Mouse (Mus musculus): ENCODE results near the gene Amer2. TPM values are rescaled to one million over a fixed set of nuclear protein-coding genes. Genes with fewer than 3 reads are reported as not detected.

The Amer2 gene
- total and polyA plus RNA-seq, 2 experiments from 2014 or later = 28.7 to 42.2 TPM

GRCm38 (mm10) chr14:60386591-60387501 lies 13.8 kb downstream of the Amer2 start:
- 47% methylated on average over 6 of the region's 6 CpGs for WGBS
- ATAC-seq (no peak), DNase-seq (no peak)
- no peak overlapping the region for H3K9ac ChIP-seq
- peaks cover 24% of the 10 kb centered on the region for H3K36me3 ChIP-seq (ENCODE audit: insufficient read depth)
- no peak overlapping the region for H3K4me3 ChIP-seq (ENCODE audit: low read depth, low read length)
- peak overlapping the region; percentile 27 for H3K4me2 ChIP-seq (ENCODE audit: low read depth)
- no peaks in the 10 kb centered on the region for H3K27me3 ChIP-seq (ENCODE audit: insufficient read depth, low read length)
- no peak for TF ChIP-seq CTCF (IDR thresholded peaks at IDR 0.05; ENCODE audit: low read depth)
- peaks cover 41% of the 10 kb centered on the region for H3K4me1 ChIP-seq (ENCODE audit: insufficient read depth)
- H3K9me3 ChIP-seq (ENCODE audit: low read length) = no peaks in the 10 kb centered on the region
- H3K27ac ChIP-seq (ENCODE audit: low read depth, low read length) = no peak overlapping the region

GRCm38 (mm10) chr14:60388332-60388731 lies 15.3 kb downstream of the Amer2 start:
- TF ChIP-seq CTCF (IDR thresholded peaks at IDR 0.05; ENCODE audit: low read depth) = no peak
- Histone ChIP-seq H3K9me3 (ENCODE audit: low read length) (no peaks in the 10 kb centered on the region), H3K9ac (no peak overlapping the region), H3K4me2 (ENCODE audit: low read depth) (no peak overlapping the region), H3K4me3 (ENCODE audit: low read depth, low read length) (no peak overlapping the region), H3K27ac (ENCODE audit: low read depth, low read length) (no peak overlapping the region), H3K4me1 (ENCODE audit: insufficient read depth) (peaks cover 31% of the 10 kb centered on the region), H3K36me3 (ENCODE audit: insufficient read depth) (peaks cover 24% of the 10 kb centered on the region), H3K27me3 (ENCODE audit: insufficient read depth, low read length) (no peaks in the 10 kb centered on the region)
- ATAC-seq (no peak), DNase-seq (no peak)
- WGBS = 89% methylated on average over 2 of the region's 2 CpGs

GRCm38 (mm10) chr14:60392202-60392601 lies 19.1 kb downstream of the Amer2 start:
- H3K27me3 ChIP-seq (ENCODE audit: insufficient read depth, low read length) = no peaks in the 10 kb centered on the region
- no peak overlapping the region for H3K4me2 ChIP-seq (ENCODE audit: low read depth)
- H3K36me3 ChIP-seq (ENCODE audit: insufficient read depth) = peaks cover 14% of the 10 kb centered on the region
- no peak overlapping the region for H3K27ac ChIP-seq (ENCODE audit: low read depth, low read length)
- WGBS = 69% methylated on average over 2 of the region's 2 CpGs
- no peak overlapping the region for H3K9ac ChIP-seq
- no peak for ATAC-seq
- DNase-seq = no peak
- peaks cover 4% of the 10 kb centered on the region for H3K4me1 ChIP-seq (ENCODE audit: insufficient read depth)
- H3K4me3 ChIP-seq (ENCODE audit: low read depth, low read length) = no peak overlapping the region
- TF ChIP-seq CTCF (IDR thresholded peaks at IDR 0.05; ENCODE audit: low read depth) = no peak
- no peaks in the 10 kb centered on the region for H3K9me3 ChIP-seq (ENCODE audit: low read length)

GRCm38 (mm10) chr14:60397321-60397720 lies 24.3 kb downstream of the Amer2 start:
- ATAC-seq = no peak
- H3K27me3 ChIP-seq (ENCODE audit: insufficient read depth, low read length) = no peaks in the 10 kb centered on the region
- TF ChIP-seq CTCF (IDR thresholded peaks at IDR 0.05; ENCODE audit: low read depth) = no peak

GRCm38 (mm10) chr14:60398861-60399260 lies 25.8 kb downstream of the Amer2 start:
- Histone ChIP-seq H3K27me3 (ENCODE audit: insufficient read depth, low read length) (no peaks in the 10 kb centered on the region), H3K4me3 (ENCODE audit: low read depth, low read length) (no peak overlapping the region), H3K4me1 (ENCODE audit: insufficient read depth) (peaks cover 5% of the 10 kb centered on the region; the same call in 1 of the 2 replicates), H3K36me3 (ENCODE audit: insufficient read depth) (no peaks in the 10 kb centered on the region), H3K9me3 (ENCODE audit: low read length) (no peaks in the 10 kb centered on the region), H3K27ac (ENCODE audit: low read depth, low read length) (peak overlapping the region; percentile 67), H3K9ac (peak overlapping the region; percentile 35; the same call in 1 of the 2 replicates), H3K4me2 (ENCODE audit: low read depth) (peak overlapping the region; percentile 10; the same call in 1 of the 2 replicates)
- WGBS = 9% methylated on average over 7 of the region's 7 CpGs
- DNase-seq = peak; percentile 76
- no peak for TF ChIP-seq CTCF (IDR thresholded peaks at IDR 0.05; ENCODE audit: low read depth)
- peak; percentile 93 for ATAC-seq

More at GRCm38 (mm10) chr14:60397321-60397720, 24.3 kb downstream of the Amer2 start:
- 87% methylated on average over 4 of the region's 4 CpGs for WGBS
- H3K27ac ChIP-seq (ENCODE audit: low read depth, low read length) = no peak overlapping the region
- H3K9me3 ChIP-seq (ENCODE audit: low read length) = no peaks in the 10 kb centered on the region
- no peak for DNase-seq
- no peaks in the 10 kb centered on the region for H3K36me3 ChIP-seq (ENCODE audit: insufficient read depth)
- H3K4me1 ChIP-seq (ENCODE audit: insufficient read depth) = peaks cover 5% of the 10 kb centered on the region; the same call in 1 of the 2 replicates
- no peak overlapping the region for H3K4me2 ChIP-seq (ENCODE audit: low read depth)
- H3K9ac ChIP-seq = no peak overlapping the region
- H3K4me3 ChIP-seq (ENCODE audit: low read depth, low read length) = no peak overlapping the region

GRCm38 (mm10) chr14:60403228-60403627 lies 30.2 kb downstream of the Amer2 start:
- Histone ChIP-seq H3K4me3 (ENCODE audit: low read depth, low read length) (no peak overlapping the region), H3K36me3 (ENCODE audit: insufficient read depth) (no peaks in the 10 kb centered on the region), H3K9me3 (ENCODE audit: low read length) (no peaks in the 10 kb centered on the region), H3K9ac (no peak overlapping the region), H3K4me2 (ENCODE audit: low read depth) (no peak overlapping the region), H3K27me3 (ENCODE audit: insufficient read depth, low read length) (no peaks in the 10 kb centered on the region), H3K27ac (ENCODE audit: low read depth, low read length) (no peak overlapping the region), H3K4me1 (ENCODE audit: insufficient read depth) (peaks cover 10% of the 10 kb centered on the region; the same call in 1 of the 2 replicates)
- no peak for TF ChIP-seq CTCF (IDR thresholded peaks at IDR 0.05; ENCODE audit: low read depth)
- no peak for DNase-seq
- ATAC-seq = no peak
- WGBS = 25% methylated on average over 2 of the region's 2 CpGs

GRCm38 (mm10) chr14:60405829-60406228 lies 32.8 kb downstream of the Amer2 start:
- 56% methylated on average over 2 of the region's 2 CpGs for WGBS
- Histone ChIP-seq H3K27me3 (ENCODE audit: insufficient read depth, low read length) (no peaks in the 10 kb centered on the region), H3K4me3 (ENCODE audit: low read depth, low read length) (no peak overlapping the region), H3K9me3 (ENCODE audit: low read length) (no peaks in the 10 kb centered on the region), H3K4me1 (ENCODE audit: insufficient read depth) (peaks cover 26% of the 10 kb centered on the region; the same call in 1 of the 2 replicates), H3K4me2 (ENCODE audit: low read depth) (no peak overlapping the region), H3K9ac (no peak overlapping the region), H3K27ac (ENCODE audit: low read depth, low read length) (0 out of 2 replicates have a peak overlapping the region, but pooled peaks have one; percentile 40), H3K36me3 (ENCODE audit: insufficient read depth) (no peaks in the 10 kb centered on the region)
- TF ChIP-seq CTCF (IDR thresholded peaks at IDR 0.05; ENCODE audit: low read depth) = no peak
- peak; percentile 21 for ATAC-seq
- no peak for DNase-seq

All from forebrain, postnatal 0 days (tissue).